Mouse (Mus musculus) limb, embryonic 14.5 days (tissue): Measurements from ENCODE around the gene Dnttip2. TPM values are rescaled to one million over a fixed set of nuclear protein-coding genes. Genes with fewer than 3 reads are reported as not detected.
A peak's percentile ranks its signal among the peaks of the same experiment; 100 is the strongest.
"Not testable (repeated sequence)": the region's sequence is repeated elsewhere in the genome, so short reads cannot be mapped to it uniquely, and the experiment has no call there.

ENCODE experiments used
- ATAC-seq: fragments of 200-750 bp; cut with Nextera tagmentation; 2 replicates; pipeline ENCODE4 v1.8.0; 2017; ENCODE audit warnings: low read depth, moderate number of reproducible peaks, moderate TSS enrichment; ENCODE audit not compliant: low FRiP score
- DNase-seq: peaks from one replicate; pipeline ENCODE4 v3.0.0-alpha.2; 2015; ENCODE audit warnings: low spot score
- H3K27ac ChIP-seq: fragments of 300-500 bp; sonication (generic); replicated peaks from 2 replicates; pipeline ENCODE4 v1.5.1; 2014; ENCODE audit warnings: low read depth, mild to moderate bottlenecking, low read length, moderate library complexity, mixed read lengths
- H3K27me3 ChIP-seq: fragments of 300-500 bp; sonication (generic); 2 replicates; pipeline ENCODE4 v1.6.1; 2014; ENCODE audit warnings: low read length, mixed read lengths; ENCODE audit not compliant: control insufficient read depth, insufficient read depth
- H3K36me3 ChIP-seq: fragments of 300-500 bp; sonication (generic); 2 replicates; pipeline ENCODE4 v1.6.1; 2014; ENCODE audit warnings: mild to moderate bottlenecking, low read length, moderate library complexity, mixed read lengths; ENCODE audit not compliant: control insufficient read depth, insufficient read depth
- H3K4me1 ChIP-seq: fragments of 300-500 bp; sonication (generic); 2 replicates; pipeline ENCODE4 v1.6.1; 2014; ENCODE audit warnings: antibody characterized with exemption, low read length, mixed read lengths; ENCODE audit not compliant: control insufficient read depth, insufficient read depth
- H3K4me2 ChIP-seq: fragments of 300-500 bp; sonication (generic); replicated peaks from 2 replicates; pipeline ENCODE4 v1.6.1; 2014; ENCODE audit warnings: low read depth, mild to moderate bottlenecking, low read length, moderate library complexity; ENCODE audit not compliant: severe bottlenecking
- H3K4me3 ChIP-seq: fragments of 300-500 bp; sonication (generic); replicated peaks from 2 replicates; pipeline ENCODE4 v1.5.1; 2014; ENCODE audit warnings: low read length
- H3K9ac ChIP-seq: fragments of 300-500 bp; sonication (generic); 2 replicates; pipeline ENCODE4 v1.6.1; 2014; ENCODE audit warnings: mild to moderate bottlenecking, low read depth, low read length, moderate library complexity; ENCODE audit not compliant: severe bottlenecking
- H3K9me3 ChIP-seq: fragments of 300-500 bp; sonication (generic); 2 replicates; pipeline ENCODE4 v1.6.1; 2016; ENCODE audit warnings: low read length; ENCODE audit not compliant: control insufficient read depth
- POLR2A ChIP-seq: fragments of 200-500 bp; IDR thresholded peaks from 2 replicates; pipeline ENCODE4 v1.8.0; 2012; ENCODE audit warnings: inconsistent platforms, mild to moderate bottlenecking, moderate library complexity, borderline replicate concordance; ENCODE audit not compliant: insufficient read depth, insufficient read length; ENCODE audit errors: extremely low read depth
- WGBS: fragments of 180-500 bp; shearing (Covaris S2); extraction: QIAGEN DNeasy Blood & Tissue Kit; methylation state at CpG from one replicate; pipeline ENCODE4 v1.1.7; 2014; 5-methylcytosine and 5-hydroxymethylcytosine counted together
- polyA plus RNA-seq, 2 experiments: library from polyadenylated mRNA; depleted of rRNA in 1 of 2; stranded (reverse) in 1 of 2; unstranded in 1 of 2; fragments of >200 nt; fragmentation: Nextera tagmentation in 1 of 2; extraction: Ambion mirVana in 1 of 2; gene quantifications; 2 replicates each; pipeline versions ENCODE4 v1.2.1 to v1.2.3; 2012 to 2014

Gene Dnttip2
- polyA plus RNA-seq (2012; rRNA removed) (22.8 and 41.7 TPM in 2 replicates), polyA plus RNA-seq (2014; fragmentation: Nextera tagmentation; extraction: Ambion mirVana) (62.4 and 66.3 TPM in 2 replicates)

DNA sequence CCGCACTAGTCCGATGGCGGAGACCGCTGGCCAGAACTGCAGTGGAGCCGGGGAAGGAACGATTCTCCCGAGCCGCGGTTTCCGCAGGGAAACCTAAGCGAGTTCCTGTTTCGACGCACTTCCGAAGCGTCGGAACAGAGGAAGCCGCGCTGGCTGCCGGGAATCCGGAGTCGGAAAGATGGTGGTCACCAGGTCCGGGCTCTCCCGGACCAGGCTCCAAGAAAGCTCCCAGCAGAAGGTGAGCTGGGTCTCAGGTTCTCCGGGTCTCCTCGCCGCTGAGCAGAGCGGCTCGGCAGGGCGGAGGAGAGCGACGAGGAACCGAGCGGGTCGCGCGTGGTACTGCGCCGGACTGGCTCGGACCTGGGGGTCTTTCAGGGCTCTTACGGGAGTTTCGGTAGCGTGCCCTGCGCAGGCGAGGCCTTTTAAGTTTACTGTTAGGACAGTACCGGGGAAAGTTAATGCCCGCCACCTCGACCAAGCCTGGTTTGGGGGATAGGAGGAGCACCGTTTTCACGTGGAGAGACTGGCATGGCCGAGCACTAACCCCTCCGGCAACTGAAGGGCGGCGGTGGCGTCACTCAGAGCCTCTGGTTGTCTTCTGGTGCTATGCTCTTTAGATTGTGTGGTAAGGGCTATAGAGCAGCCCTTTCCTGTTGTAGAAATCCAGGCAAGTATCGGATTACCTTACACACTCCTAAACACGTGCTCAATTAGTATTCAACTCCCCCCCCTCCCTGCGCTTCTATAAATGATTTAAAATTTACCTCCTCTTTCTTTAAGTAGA, at the start of gene Dnttip2:
Gene Dnttip2, plus strand, starts transcription at position 148 of the 784 bp plus-strand sequence.
- Histone ChIP-seq H3K27me3 (no peaks in the 10 kb centered on the region), H3K4me2 (peak within 1 kb of the TSS; percentile 66), H3K27ac (peak within 1 kb of the TSS; percentile 69; the same call in 1 of the 2 replicates), H3K9ac (peak within 1 kb of the TSS; percentile 81), H3K9me3 (no peaks in the 10 kb centered on the region), H3K4me1 (peaks cover 18% of the 10 kb centered on the region), H3K4me3 (peak within 1 kb of the TSS; percentile 80), H3K36me3 (peaks cover 43% of the 10 kb centered on the region)
- peak; percentile 98 for ATAC-seq
- TF ChIP-seq POLR2A = peak; percentile 76; the same call in 1 of the 2 replicates
- peak; percentile 98 for DNase-seq
- 1% methylated on average over 57 of the region's 57 CpGs for WGBS

DNA sequence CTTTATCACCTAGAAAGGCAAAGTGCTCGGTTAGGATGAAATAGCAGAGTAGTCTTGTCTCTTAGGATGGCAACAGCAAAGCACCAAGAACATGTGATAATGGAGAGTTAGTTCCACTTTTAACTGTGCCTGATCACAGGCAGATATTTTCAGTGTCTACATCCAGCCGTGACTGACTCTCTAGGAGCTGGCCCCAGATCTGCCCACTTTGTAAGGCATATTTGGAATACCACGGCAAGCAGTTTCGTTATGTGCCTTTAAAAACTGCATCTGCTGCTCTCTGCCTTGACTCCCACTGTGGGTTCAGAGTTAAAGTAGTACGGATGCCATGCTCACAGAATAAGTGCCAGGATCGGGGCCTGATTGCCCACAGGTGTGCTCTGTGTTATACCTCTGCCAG, 47.2 kb upstream of the Dnttip2 start:
- not testable (repeated sequence) for H3K4me1 ChIP-seq, H3K36me3 ChIP-seq, ATAC-seq, H3K9ac ChIP-seq, H3K4me3 ChIP-seq, H3K27me3 ChIP-seq, H3K4me2 ChIP-seq, H3K9me3 ChIP-seq, H3K27ac ChIP-seq, DNase-seq
- 45% methylated on average over 6 of the region's 6 CpGs for WGBS

- H3K9ac ChIP-seq = no peak overlapping the region
- ATAC-seq = no peak
- H3K4me3 ChIP-seq = no peak overlapping the region
- no peaks in the 10 kb centered on the region for H3K36me3 ChIP-seq
- no peak overlapping the region for H3K4me2 ChIP-seq
- H3K27ac ChIP-seq = no peak overlapping the region
- no peak for TF ChIP-seq POLR2A
- WGBS = 50% methylated on average over 1 of the region's 1 CpGs
- H3K9me3 ChIP-seq = no peaks in the 10 kb centered on the region
- no peaks in the 10 kb centered on the region for H3K27me3 ChIP-seq
- DNase-seq = no peak
- H3K4me1 ChIP-seq = no peaks in the 10 kb centered on the region
These were observed 38.4 kb upstream of the Dnttip2 start for GRCm38 (mm10) chr3:122235772-122236171.

GRCm38 (mm10) chr3:122242876-122243275, 31.3 kb upstream of the Dnttip2 start:
- DNase-seq = no peak
- TF ChIP-seq POLR2A = no peak
- Histone ChIP-seq H3K4me3 (no peak overlapping the region), H3K9ac (no peak overlapping the region), H3K4me1 (peaks cover 12% of the 10 kb centered on the region), H3K27ac (no peak overlapping the region), H3K36me3 (no peaks in the 10 kb centered on the region), H3K4me2 (no peak overlapping the region), H3K9me3 (no peaks in the 10 kb centered on the region), H3K27me3 (no peaks in the 10 kb centered on the region)
- ATAC-seq = no peak
- WGBS = 60% methylated on average over 6 of the region's 6 CpGs

GRCm38 (mm10) chr3:122243416-122244167, 30.6 kb upstream of the Dnttip2 start:
- ATAC-seq (no peak), DNase-seq (no peak)
- peaks cover 12% of the 10 kb centered on the region for H3K4me1 ChIP-seq
- H3K9me3 ChIP-seq = no peaks in the 10 kb centered on the region
- 47% methylated on average over 14 of the region's 14 CpGs for WGBS
- H3K4me3 ChIP-seq = no peak overlapping the region
- H3K9ac ChIP-seq = no peak overlapping the region
- no peaks in the 10 kb centered on the region for H3K27me3 ChIP-seq
- H3K36me3 ChIP-seq = no peaks in the 10 kb centered on the region
- no peak overlapping the region for H3K4me2 ChIP-seq
- no peak for TF ChIP-seq POLR2A
- no peak overlapping the region for H3K27ac ChIP-seq
